Mouse (Mus musculus) E14TG2a.4 (cell line): ENCODE measurements at regions not wholly inside any gene's neighbourhood (a gene's known extent, or its start where the extent isn't known, plus 50 kb on each side); places are given as distances from the start of the nearest gene placed in this dataset.

Experiments used
- H3K27me3 ChIP-seq: 2 replicates; pipeline ENCODE4 v1.6.1; 2014; ENCODE audit warnings: low read length, control low read depth; ENCODE audit not compliant: insufficient read depth
- H3K36me3 ChIP-seq: 2 replicates; pipeline ENCODE4 v1.6.1; 2014; ENCODE audit warnings: low read length, control low read depth; ENCODE audit not compliant: insufficient read depth
- H3K4me1 ChIP-seq: replicated peaks from 2 replicates; pipeline ENCODE4 v1.6.1; 2014; ENCODE audit warnings: low read depth, low read length, control low read depth
- H3K4me3 ChIP-seq: replicated peaks from 2 replicates; pipeline ENCODE4 v1.5.1; 2014; ENCODE audit warnings: mild to moderate bottlenecking, low read length
- H3K9me3 ChIP-seq: 2 replicates; pipeline ENCODE4 v1.6.1; 2014; ENCODE audit warnings: low read length, control low read depth
- CTCF ChIP-seq: conservative IDR thresholded peaks from 2 replicates; pipeline ENCODE4 v1.5.1; 2014; ENCODE audit warnings: low read length
- NANOG ChIP-seq: IDR thresholded peaks from 2 replicates; pipeline ENCODE4 v1.6.1; 2014; ENCODE audit warnings: borderline replicate concordance, low read length, mixed read lengths
- POU5F1 ChIP-seq: IDR thresholded peaks from 2 replicates; pipeline ENCODE4 v1.6.1; 2014; ENCODE audit warnings: low read length, borderline replicate concordance

DNA sequence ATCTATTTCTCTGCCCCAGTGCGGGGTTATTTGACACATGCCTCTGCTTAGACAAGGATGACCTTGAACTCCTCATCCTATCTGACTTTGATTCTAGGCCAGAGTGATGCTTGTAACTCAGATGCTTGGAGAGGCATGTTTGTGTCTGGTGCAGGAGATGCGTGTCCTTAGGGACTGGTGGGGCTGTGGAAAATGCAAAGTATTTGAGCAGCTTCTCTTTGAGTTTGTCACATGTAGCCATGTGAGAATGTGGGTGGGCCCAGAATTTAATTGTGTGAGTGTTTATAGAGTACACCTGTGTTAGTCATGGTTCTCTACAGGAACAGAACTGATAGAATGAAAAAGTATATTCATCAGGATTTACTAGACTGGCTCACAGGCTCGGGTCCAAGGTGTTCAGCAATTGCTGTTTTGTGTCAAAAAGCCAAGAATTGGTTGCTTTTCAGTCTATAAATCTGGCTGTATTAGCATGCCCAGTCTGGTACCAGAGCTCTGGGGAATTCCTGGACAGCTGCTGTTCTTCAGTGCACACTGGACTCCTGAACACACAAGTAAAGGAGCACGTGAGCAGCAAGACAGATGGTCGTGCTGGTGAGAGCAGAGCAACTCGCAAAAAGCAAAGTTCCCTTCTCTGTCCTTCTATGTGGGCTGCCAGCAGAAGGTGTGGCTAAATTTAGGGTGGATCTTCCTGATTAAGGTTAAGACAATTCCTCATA lies 54.5 kb upstream of the Ube2e1 start:
- Histone ChIP-seq H3K4me3 (no peak overlapping the region), H3K4me1 (no peaks in the 10 kb centered on the region), H3K27me3 (no peaks in the 10 kb centered on the region), H3K9me3 (no peaks in the 10 kb centered on the region), H3K36me3 (no peaks in the 10 kb centered on the region)
- TF ChIP-seq POU5F1 (no peak), NANOG (no peak), CTCF (no peak)
